In the genomic region with DNA sequence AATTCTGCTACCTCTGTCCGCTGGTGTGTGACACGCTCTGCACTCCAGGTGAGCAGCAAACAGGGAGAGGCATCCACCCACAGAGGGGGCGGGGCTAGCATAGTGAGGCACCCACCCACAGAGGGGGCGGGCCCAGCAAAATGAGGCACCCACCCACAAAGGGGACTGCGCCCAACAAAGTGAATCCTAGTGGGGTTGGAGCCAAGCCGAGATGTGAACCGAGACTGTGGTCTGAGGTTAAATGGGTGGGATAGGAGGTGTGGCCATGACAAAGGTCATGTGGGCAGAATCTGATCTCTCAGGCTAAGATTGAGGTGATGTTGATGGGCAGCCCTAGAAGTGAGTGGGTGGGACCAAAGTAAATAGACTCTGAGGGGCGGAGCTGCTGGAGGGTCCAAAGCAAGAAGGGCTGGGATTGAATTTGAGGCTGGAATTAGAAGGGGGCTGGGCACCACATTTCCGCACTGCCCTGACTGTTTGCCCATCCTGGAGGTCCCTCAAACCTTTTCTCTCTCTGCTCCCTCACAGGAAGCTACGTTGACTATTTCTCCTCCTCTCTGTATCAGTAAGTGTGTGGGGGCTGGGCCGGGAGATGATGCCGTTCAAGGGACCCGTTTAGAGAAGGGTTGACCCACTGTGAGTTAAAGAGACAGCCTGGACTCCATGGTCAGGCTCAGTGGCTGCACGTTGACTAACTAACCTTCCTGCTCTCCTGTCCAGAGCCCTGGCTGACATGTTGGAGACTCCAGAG, we compare ENCODE assay signal across 8 mouse cellular contexts. TPM values are rescaled to one million over a fixed set of nuclear protein-coding genes. Genes with fewer than 3 reads are reported as not detected.
A peak's percentile ranks its signal among the peaks of the same experiment; 100 is the strongest.
DNase-seq lines count a peak whose midpoint lies in the region; ATAC-seq and TF ChIP-seq lines count a peak whose summit lies in the region.

No protein-coding gene starts in this region.

- H3K4me3 ChIP-seq in megakaryocyte, embryonic 14.5 days (replicated peaks): peak overlapping the region; percentile 91
- H3K4me3 ChIP-seq in intestine, postnatal 0 days (ENCODE audit: low read depth, low read length): no peak overlapping the region; the same call in 1 of the 2 replicates
- H3K4me3 ChIP-seq in liver, postnatal 0 days (ENCODE audit: low read depth, low read length): no peak overlapping the region

- H3K9ac ChIP-seq in intestine, postnatal 0 days (ENCODE audit: low read depth, low read length): no peak overlapping the region
- H3K9ac ChIP-seq in liver, postnatal 0 days (replicated peaks): no peak overlapping the region

- 4% methylated on average over 14 of the region's 14 CpGs for WGBS in intestine, postnatal 0 days
- 8% methylated on average over 14 of the region's 14 CpGs for WGBS in liver, postnatal 0 days (ENCODE audit: insufficient replicate concordance)

- no peak for ATAC-seq in megakaryocyte, adult 5-6 weeks (ENCODE audit: poor library complexity, severe bottlenecking)
- ATAC-seq in intestine, postnatal 0 days: no peak
- ATAC-seq in liver, postnatal 0 days: peak; percentile 8; the same call in 1 of the 2 replicates
- ATAC-seq in neutrophil, adult 5-6 weeks (ENCODE audit: extremely low read depth, insufficient number of reproducible peaks, low FRiP score, poor library complexity, severe bottlenecking): 0 out of 2 replicates have a peak, but pooled peaks have one; percentile 2
- no peak for ATAC-seq in erythroid progenitor cell, adult 5-6 weeks (replicated peaks; ENCODE audit: low FRiP score, poor library complexity, severe bottlenecking)

- no peak for TF ChIP-seq EP300 in liver, postnatal 0 days (IDR thresholded peaks at IDR 0.05; ENCODE audit: low read depth)

- peak overlapping the region; percentile 91 for H3K4me2 ChIP-seq in intestine, postnatal 0 days (replicated peaks; ENCODE audit: low read depth)
- peak overlapping the region; percentile 74 for H3K4me2 ChIP-seq in liver, postnatal 0 days (ENCODE audit: low read depth, low read length)

- peak; percentile 63 for DNase-seq in embryo, embryonic 9.5 days (ENCODE audit: extremely low spot score)
- DNase-seq in liver, postnatal 0 days: peak; percentile 65
- no peak for DNase-seq in ovary, postnatal 14 days (ENCODE audit: low spot score)

- H3K36me3 ChIP-seq in megakaryocyte, embryonic 14.5 days (replicated peaks; ENCODE audit: low read length): no peaks in the 10 kb centered on the region
- H3K36me3 ChIP-seq in intestine, postnatal 0 days (ENCODE audit: control insufficient read depth, insufficient read depth): no peaks in the 10 kb centered on the region
- H3K36me3 ChIP-seq in liver, postnatal 0 days (replicated peaks; ENCODE audit: insufficient read depth, low read length): no peaks in the 10 kb centered on the region

- no peak overlapping the region; the same call in 1 of the 2 replicates for H3K27ac ChIP-seq in intestine, postnatal 0 days (ENCODE audit: low read depth, low read length)
- H3K27ac ChIP-seq in liver, postnatal 0 days (ENCODE audit: low read depth): no peak overlapping the region

- peaks cover 84% of the 10 kb centered on the region for H3K27me3 ChIP-seq in megakaryocyte, embryonic 14.5 days (replicated peaks)
- H3K27me3 ChIP-seq in intestine, postnatal 0 days (replicated peaks; ENCODE audit: control insufficient read depth, insufficient read depth, low read length): no peaks in the 10 kb centered on the region
- H3K27me3 ChIP-seq in liver, postnatal 0 days (ENCODE audit: insufficient read depth, low read length): peaks cover 43% of the 10 kb centered on the region

- 0 out of 2 replicates have a peak, but pooled peaks have one; percentile 4 for TF ChIP-seq CTCF in intestine, postnatal 0 days (IDR thresholded peaks at IDR 0.05; ENCODE audit: low read depth)
- TF ChIP-seq CTCF in liver, postnatal 0 days (IDR thresholded peaks at IDR 0.05; ENCODE audit: low read depth): no peak

- no peaks in the 10 kb centered on the region for H3K9me3 ChIP-seq in megakaryocyte, embryonic 14.5 days
- no peaks in the 10 kb centered on the region for H3K9me3 ChIP-seq in intestine, postnatal 0 days (ENCODE audit: control insufficient read depth)
- no peaks in the 10 kb centered on the region for H3K9me3 ChIP-seq in liver, postnatal 0 days (ENCODE audit: low read length)

- peaks cover 88% of the 10 kb centered on the region for H3K4me1 ChIP-seq in megakaryocyte, embryonic 14.5 days
- H3K4me1 ChIP-seq in intestine, postnatal 0 days (replicated peaks; ENCODE audit: control insufficient read depth, insufficient read depth, low read length): peaks cover 20% of the 10 kb centered on the region
- peaks cover 39% of the 10 kb centered on the region for H3K4me1 ChIP-seq in liver, postnatal 0 days (ENCODE audit: insufficient read depth)

RNA-seq across cellular contexts. Expression of a gene that starts 3.2 kb away (rescaled TPM):
- polyA plus RNA-seq in megakaryocyte, embryonic 14.5 days (2012; ENCODE audit: insufficient read depth, low replicate concordance): not detected in 2 replicates
- not detected in 2 replicates for total RNA-seq in megakaryocyte, adult 5-6 weeks (2015)
- 0.07 TPM in 1 of 2 replicates, not detected in the other for total RNA-seq in megakaryocyte, adult 5-6 weeks (2017)
- polyA plus RNA-seq in intestine, postnatal 0 days (2015; fragmentation: Nextera tagmentation; extraction: Ambion mirVana): 0.76 and 0.88 TPM in 2 replicates
- polyA plus RNA-seq in liver, postnatal 0 days (2015; fragmentation: Nextera tagmentation; extraction: Ambion mirVana): 0.05 and 0.31 TPM in 2 replicates
- not detected in 2 replicates for total RNA-seq in neutrophil, adult 5-6 weeks (2017)
- not detected in 2 replicates for total RNA-seq in erythroid progenitor cell, adult 5-6 weeks (2015; ENCODE audit: low replicate concordance)
- total RNA-seq in erythroid progenitor cell, adult 5-6 weeks (2017; ENCODE audit: low replicate concordance): not detected in 2 replicates

RNA-seq across cellular contexts. Expression of a gene that starts 4.8 kb away (rescaled TPM):
- polyA plus RNA-seq in megakaryocyte, embryonic 14.5 days (2012; ENCODE audit: insufficient read depth, low replicate concordance): 7.6 TPM in 1 of 2 replicates, not detected in the other
- 3.2 and 4.7 TPM in 2 replicates for total RNA-seq in megakaryocyte, adult 5-6 weeks (2015)
- 4.8 and 5.4 TPM in 2 replicates for total RNA-seq in megakaryocyte, adult 5-6 weeks (2017)
- 49.4 and 55.1 TPM in 2 replicates for polyA plus RNA-seq in intestine, postnatal 0 days (2015; fragmentation: Nextera tagmentation; extraction: Ambion mirVana)
- 6.9 and 7.0 TPM in 2 replicates for polyA plus RNA-seq in liver, postnatal 0 days (2015; fragmentation: Nextera tagmentation; extraction: Ambion mirVana)
- 2.6 and 5.2 TPM in 2 replicates for total RNA-seq in neutrophil, adult 5-6 weeks (2017)
- total RNA-seq in erythroid progenitor cell, adult 5-6 weeks (2015; ENCODE audit: low replicate concordance): not detected in 2 replicates
- not detected in 2 replicates for total RNA-seq in erythroid progenitor cell, adult 5-6 weeks (2017; ENCODE audit: low replicate concordance)

RNA-seq across cellular contexts. Expression of a gene that starts 28.5 kb away (rescaled TPM):
- 0.79 TPM in 1 of 2 replicates, not detected in the other for polyA plus RNA-seq in megakaryocyte, embryonic 14.5 days (2012; ENCODE audit: insufficient read depth, low replicate concordance)
- 0.50 TPM in 1 of 2 replicates, not detected in the other for total RNA-seq in megakaryocyte, adult 5-6 weeks (2015)
- total RNA-seq in megakaryocyte, adult 5-6 weeks (2017): not detected in 2 replicates
- 24.5 and 24.8 TPM in 2 replicates for polyA plus RNA-seq in intestine, postnatal 0 days (2015; fragmentation: Nextera tagmentation; extraction: Ambion mirVana)
- not detected in 2 replicates for polyA plus RNA-seq in liver, postnatal 0 days (2015; fragmentation: Nextera tagmentation; extraction: Ambion mirVana)
- total RNA-seq in neutrophil, adult 5-6 weeks (2017): not detected in 2 replicates
- total RNA-seq in erythroid progenitor cell, adult 5-6 weeks (2015; ENCODE audit: low replicate concordance): not detected in 2 replicates
- total RNA-seq in erythroid progenitor cell, adult 5-6 weeks (2017; ENCODE audit: low replicate concordance): not detected in 2 replicates

RNA-seq across cellular contexts. Expression of a gene that starts 32.0 kb away (rescaled TPM):
- polyA plus RNA-seq in megakaryocyte, embryonic 14.5 days (2012; ENCODE audit: insufficient read depth, low replicate concordance): 4.1 TPM in 1 of 2 replicates, not detected in the other
- 0.71 TPM in 1 of 2 replicates, not detected in the other for total RNA-seq in megakaryocyte, adult 5-6 weeks (2015)
- total RNA-seq in megakaryocyte, adult 5-6 weeks (2017): not detected in 2 replicates
- 3.4 TPM in 2 replicates for polyA plus RNA-seq in intestine, postnatal 0 days (2015; fragmentation: Nextera tagmentation; extraction: Ambion mirVana)
- polyA plus RNA-seq in liver, postnatal 0 days (2015; fragmentation: Nextera tagmentation; extraction: Ambion mirVana): not detected in 2 replicates
- 0.70 TPM in 1 of 2 replicates, not detected in the other for total RNA-seq in neutrophil, adult 5-6 weeks (2017)
- total RNA-seq in erythroid progenitor cell, adult 5-6 weeks (2015; ENCODE audit: low replicate concordance): not detected in 2 replicates
- not detected in 2 replicates for total RNA-seq in erythroid progenitor cell, adult 5-6 weeks (2017; ENCODE audit: low replicate concordance)

RNA-seq across cellular contexts. Expression of a gene that starts 57.2 kb away (rescaled TPM):
- 154 and 515 TPM in 2 replicates for polyA plus RNA-seq in megakaryocyte, embryonic 14.5 days (2012; ENCODE audit: insufficient read depth, low replicate concordance)
- total RNA-seq in megakaryocyte, adult 5-6 weeks (2015): 69.6 and 94.3 TPM in 2 replicates
- 261 and 320 TPM in 2 replicates for total RNA-seq in megakaryocyte, adult 5-6 weeks (2017)
- polyA plus RNA-seq in intestine, postnatal 0 days (2015; fragmentation: Nextera tagmentation; extraction: Ambion mirVana): 81.3 and 85.5 TPM in 2 replicates
- 53.7 and 57.2 TPM in 2 replicates for polyA plus RNA-seq in liver, postnatal 0 days (2015; fragmentation: Nextera tagmentation; extraction: Ambion mirVana)
- 502 and 563 TPM in 2 replicates for total RNA-seq in neutrophil, adult 5-6 weeks (2017)
- 143 and 194 TPM in 2 replicates for total RNA-seq in erythroid progenitor cell, adult 5-6 weeks (2015; ENCODE audit: low replicate concordance)
- 312 and 348 TPM in 2 replicates for total RNA-seq in erythroid progenitor cell, adult 5-6 weeks (2017; ENCODE audit: low replicate concordance)

Comparison
In these comparisons a context has a peak if more than half of its experiments do, and no peak if none do; other contexts are left out.
1. ATAC-seq: peak in liver, postnatal 0 days (single experiment) and neutrophil, adult 5-6 weeks (single experiment); none in megakaryocyte, adult 5-6 weeks (single experiment), intestine, postnatal 0 days (single experiment) and erythroid progenitor cell, adult 5-6 weeks (single experiment).